Mouse (Mus musculus) mature B cell (primary cell): ENCODE results near the gene Vps53.

Experiments used
- in situ Hi-C: fragments of 300-500 bp; cut with MboI; formaldehyde crosslinking; loops from 2 replicates; pipeline ENCODE4 v1.14.3; 2019

Vps53 gene

DNA sequence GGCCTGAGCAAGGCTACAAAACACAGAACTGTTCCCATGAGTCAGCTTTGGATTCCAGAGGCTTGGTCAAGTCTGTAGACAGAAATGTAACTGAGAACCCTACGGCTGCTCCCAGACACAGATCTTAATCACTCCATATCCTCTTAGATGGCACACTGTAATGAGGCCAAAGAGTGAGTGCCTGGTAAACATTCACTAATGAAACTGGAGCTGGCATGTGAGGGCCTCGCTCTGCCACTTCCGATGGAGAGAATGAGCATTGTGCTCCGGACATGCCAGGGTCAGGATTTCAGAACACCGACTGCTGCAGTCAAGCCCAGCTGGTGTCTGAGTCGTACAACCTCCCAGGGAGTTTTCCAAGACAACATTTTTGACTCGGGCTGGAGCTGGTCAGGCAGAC is 119.5 kb downstream of the Vps53 start:
- in situ Hi-C loops = no loop called here

DNA sequence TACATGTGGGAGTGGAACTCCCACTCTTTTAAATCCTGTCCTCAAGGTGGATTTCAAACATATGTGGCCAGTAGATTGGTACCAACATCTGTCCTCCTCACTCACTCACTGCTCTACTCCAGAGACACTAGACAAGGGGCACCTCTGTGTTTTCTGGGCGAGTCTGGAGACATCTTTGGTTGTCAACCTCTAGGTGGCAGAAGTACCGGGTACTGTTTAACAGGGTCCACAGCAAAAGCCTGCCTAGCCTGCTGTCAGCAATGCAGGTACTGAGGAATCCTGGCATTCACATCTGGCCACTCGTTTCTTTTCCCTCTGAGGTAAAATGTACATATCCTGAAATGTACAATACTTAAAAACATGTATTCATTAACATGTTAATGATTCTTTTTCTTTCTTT is 123.0 kb downstream of the Vps53 start:
- in situ Hi-C loops = no loop called here

DNA sequence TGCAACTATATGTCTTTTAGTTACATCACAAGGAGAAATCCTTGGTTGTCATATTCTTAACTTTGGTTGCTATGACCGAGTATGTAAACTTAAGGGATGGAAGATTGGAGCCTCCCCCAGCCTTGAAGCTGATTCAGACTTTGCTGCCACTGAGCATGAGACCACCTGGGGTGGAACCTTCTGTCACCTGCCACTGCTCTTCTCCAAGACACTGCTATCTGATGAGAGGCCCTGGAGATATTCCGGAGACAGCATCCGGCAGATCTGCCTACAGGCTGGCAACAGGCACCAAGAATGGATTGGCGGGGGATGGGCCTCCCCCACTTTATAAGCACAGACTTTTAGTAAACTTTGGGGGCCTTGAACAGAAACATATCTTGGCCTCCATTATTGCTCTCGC is 127.0 kb downstream of the Vps53 start:
- in situ Hi-C loops = no loop called here

DNA sequence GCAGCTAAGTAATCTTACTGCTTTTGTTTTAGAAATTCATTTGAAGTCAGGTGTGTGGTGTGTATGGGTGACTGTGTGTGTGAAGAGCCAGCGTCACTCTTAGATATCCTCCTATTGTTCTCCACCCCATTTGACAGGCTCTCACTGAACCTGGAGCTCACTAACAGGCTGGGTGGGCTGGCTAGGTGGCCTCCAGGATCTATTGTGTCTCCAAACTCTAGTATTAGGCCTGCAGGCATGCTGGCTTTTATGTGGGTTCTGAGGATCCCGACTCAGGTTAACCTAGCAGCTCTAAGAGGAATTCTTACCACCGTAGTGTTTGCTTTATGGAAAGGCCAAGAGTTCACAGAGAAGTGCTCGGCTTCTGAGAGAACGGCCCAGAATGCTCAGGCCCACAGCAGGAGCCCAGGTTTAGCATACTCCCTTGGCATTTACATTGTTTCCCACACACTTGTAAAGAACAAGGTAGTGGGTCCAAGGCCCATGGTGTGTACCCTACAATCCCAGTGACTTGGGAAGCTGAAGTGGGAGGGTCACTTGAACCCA is 128.4 kb downstream of the Vps53 start:
- in situ Hi-C loops = no loop called here

DNA sequence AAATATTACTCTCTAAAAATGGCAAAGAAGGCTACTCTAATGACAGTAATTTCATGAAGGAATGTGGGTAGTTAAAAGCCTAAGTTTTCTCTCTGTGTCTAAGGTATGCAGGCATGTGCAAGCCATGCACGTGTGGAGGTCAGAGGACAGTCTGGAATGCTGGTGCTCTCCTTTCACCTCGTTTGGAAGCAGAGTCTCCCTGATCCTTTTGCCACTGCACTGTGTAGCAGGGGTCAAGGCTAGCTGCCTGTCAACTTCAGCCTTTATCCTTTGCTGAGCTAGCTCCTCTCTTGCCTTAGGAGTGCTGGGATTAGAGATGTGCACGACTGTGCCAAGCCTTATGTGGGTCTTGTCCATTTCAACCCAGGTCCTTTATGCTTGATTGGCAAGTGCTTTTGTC is 128.9 kb downstream of the Vps53 start:
- in situ Hi-C loops = no loop called here

DNA sequence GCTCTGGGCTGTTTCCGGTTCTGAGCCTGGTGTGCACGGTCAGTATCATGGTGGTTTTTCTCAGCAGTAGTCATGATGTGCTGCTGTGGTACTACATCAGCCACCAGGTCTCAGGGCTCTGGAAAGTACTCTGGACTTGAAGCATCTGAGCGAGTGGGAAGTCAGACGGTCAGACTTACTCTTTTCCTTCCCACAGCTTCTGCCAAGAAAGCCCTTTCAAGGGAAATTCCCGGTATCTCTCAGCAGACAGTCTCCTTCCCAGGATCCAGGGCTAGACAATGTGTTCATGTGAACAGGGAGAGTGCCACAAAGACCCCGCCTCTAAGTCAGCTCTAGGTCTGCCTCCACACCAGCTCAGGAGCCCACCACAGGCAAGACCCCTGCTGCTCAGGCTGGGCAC is 134.1 kb downstream of the Vps53 start:
- in situ Hi-C loops = no loop called here

DNA sequence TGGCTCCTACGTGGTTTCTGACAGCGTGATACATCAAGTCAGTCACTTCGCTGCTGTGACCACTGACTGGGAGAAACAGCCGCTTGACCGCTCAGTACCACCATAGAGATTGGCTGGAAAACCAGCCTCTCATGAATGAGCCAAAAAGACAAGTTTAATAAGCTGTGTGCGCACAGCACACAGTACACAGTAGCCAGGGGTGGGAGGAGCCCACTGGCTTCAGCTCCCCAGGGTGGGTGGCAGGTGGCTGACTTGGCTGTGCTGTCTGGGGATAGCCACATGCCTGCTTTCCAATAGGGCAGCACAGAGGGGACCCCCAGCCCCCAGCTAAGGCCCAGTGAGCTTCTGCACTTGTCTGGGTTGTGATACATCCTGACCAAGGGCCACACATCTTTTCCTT is 135.0 kb downstream of the Vps53 start:
- in situ Hi-C loops = no loop called here

DNA sequence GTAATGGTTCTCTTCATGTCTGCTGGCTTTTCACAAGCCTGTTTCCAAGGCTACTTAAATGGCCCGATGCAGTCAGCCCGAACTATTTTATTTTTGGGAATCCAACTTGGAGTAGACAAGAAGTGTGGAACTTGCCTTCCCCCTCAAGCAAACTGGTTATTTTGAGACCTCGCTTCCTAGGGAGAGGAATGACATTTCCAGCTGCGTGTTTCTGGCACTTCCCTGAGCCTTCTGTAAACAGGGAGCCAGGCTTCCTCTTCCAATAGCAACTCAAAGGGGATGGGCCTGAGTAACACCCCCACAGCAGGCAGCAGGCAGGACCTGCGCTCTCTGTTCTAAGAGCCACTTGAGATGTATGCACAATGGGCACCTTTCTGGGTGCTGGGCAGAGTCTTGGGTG is 136.6 kb downstream of the Vps53 start:
- in situ Hi-C loops = no loop called here

DNA sequence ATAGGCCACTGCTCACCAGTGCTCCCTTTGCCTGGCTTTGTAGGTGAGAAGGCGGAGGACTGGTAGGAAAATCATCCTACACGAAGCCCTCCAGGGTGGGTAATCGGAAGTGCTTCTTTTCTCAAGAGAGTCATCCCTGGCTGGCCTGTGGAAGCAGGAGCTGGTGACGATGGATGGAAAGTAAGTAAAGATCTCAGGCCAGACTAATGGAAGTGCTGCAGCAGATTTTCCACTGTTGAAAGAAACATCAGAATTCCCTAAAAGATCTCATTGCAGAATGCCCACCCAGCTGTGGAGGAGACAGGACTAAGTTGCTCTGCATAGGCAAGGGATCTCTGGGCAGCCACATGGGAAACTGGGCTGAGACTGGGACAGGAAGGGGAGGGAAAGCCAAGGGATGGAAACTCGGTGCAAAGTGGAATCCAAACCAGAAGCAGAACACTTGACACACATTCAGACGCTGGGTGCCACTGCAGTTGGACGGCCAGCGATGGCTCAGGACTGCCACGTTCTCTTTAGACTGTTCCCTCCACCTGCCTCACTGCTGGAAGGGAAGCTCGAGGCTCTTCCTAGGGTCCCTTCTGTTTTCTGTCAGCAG is 137.3 kb downstream of the Vps53 start:
- in situ Hi-C loops = no loop called here

DNA sequence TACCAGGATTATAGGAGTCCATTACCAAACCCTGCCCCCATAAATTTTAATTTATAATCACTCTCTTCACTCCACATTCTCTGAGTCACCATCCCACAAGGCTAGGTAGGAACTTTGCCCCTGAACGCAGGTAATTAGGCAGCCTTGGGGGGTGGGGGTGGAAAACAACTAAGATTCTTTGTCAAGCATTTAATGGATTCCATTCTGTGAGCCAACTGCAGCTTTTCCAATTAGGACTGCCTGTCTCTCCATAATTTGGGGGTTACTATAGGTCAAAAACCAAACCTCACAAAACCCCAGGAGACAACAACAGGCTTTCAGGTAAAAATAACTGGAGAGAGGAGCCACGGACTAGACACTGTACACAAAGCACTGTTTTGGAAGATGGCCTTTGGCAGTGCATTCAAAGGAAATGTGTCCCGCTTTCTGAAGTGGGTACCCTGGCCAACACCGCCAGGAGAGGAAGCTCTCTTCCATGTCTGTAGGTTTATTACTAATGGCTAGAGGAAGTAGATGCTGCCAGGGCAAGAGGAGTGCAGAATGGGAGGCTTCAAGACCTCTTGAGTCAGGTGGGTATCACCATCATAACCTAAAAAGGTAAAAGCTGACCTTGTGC is 138.6 kb downstream of the Vps53 start:
- in situ Hi-C loops = no loop called here

DNA sequence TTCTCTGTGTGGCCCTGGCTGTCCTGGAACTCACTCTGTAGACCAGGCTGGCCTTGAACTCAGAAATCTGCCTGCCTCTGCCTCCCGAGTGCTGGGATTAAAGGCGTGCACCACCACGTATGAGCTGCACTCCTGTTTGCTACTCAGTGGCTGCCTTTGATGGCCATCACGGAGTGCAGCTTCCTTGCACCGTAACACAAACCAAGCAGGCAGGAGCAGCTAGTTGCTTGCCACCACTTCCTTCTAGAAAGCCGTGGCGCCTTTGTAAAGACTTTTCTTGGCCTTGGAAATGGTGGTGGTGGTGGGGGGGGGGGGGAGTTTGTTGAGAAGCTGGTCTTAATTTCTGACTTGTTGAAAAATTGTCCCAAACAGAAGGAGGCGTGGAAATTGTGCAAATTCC is 139.3 kb downstream of the Vps53 start:
- in situ Hi-C loops = no loop called here

DNA sequence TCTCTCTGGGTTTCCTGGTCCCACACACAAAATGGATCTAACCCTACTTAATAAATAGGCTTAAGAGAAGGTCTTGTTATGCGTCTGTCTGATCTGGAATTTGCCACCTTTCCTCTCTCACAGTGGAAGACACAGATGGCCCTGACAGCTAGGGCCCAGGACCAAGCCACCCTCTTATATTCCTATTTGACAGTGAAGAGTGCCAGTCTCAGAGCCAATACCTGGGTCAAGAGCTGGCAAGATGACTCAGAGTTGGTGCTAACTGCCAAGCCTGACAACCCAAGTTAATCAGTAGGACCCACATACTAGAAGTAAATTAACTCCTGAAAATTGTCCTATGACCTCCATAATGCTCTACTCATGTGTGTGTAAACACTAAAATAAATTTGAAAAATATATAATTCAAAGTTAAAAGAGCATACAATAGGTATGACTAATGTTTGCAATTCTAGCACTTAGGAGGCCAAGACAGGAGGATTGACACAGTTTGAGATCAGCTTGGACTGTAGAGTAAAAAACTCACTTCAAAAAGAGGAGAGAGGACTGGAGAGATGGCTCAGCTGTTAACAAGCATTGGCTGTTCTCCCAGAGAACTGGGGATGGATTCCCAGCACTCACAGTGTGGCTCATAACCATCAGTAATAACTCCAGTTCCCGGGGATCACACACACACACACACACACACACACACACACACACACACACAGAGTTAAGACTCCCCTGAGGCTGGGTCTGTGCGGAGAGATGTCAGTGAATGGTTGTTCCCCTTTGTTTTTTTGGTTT is 140.0 kb downstream of the Vps53 start:
- in situ Hi-C loops = no loop called here

DNA sequence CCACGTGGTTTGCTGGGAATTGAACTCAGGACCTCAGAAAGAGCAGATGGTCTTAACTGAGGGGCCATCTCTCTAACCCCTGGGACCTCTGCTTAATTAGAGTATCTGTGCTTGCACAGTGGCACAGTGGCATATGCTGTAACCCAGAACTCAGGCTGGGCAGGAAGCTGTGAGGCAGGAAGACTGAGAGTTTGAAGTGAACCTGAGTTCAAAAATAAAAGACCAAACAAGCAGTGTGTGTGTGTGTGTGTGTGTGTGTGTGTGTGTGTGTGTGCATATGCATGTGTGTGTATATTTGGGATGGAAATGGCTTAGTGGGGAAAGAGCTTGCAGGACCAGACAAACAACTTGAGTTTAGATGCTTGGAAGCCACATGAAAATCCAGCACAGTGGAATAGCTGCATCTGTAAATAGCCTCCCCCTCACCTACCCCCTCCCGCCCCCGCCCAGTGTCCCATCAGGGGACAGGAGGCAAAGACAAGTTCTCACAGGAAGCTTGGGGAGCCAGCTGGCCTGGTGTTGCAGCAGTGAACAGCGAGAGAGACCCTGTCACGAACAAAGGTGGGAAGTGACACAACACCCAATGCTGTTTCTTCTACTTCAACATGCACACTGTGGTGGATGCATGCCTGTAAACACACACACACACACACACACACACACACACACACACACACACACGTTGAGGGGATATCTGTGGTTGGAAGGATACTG is 141.7 kb downstream of the Vps53 start:
- in situ Hi-C loops = no loop called here

DNA sequence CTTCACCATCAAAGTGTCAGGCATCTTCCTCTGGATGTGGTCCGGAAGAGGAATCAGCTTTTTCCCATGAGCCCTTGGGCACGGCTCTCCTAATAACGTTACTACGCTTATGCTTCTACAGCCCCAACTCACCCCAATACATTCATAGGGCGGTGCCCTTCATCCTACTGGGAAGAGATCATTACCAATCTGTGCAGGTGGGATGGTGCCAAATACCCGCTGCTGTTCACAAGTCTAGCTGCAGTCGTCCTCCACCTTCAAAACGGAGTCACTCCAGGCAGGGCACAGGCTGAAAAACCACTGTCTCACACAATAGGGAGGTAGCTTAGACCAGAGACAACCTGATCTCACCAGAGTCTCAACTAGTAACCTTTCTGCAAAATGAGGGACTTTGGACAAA is 144.3 kb downstream of the Vps53 start:
- in situ Hi-C loops = no loop called here

DNA sequence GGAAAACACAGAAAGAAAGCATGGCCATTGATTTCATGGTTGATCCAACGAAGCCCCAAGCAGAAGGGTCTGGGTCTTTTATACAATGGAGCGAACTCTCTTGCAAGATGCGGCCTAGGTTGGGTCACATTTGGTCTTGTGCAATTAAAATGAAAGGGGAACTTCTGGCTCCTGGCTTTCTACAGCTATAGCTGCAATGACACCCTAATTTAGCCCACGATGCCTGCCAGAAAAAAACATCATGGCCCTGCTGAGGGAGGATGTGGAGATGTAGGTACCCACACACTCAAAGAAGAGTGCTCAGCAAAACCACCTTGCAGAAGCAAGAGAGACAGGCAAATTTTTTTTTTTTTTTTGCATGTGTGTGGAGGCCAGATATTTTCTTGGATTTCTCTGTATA is 145.6 kb downstream of the Vps53 start:
- in situ Hi-C loops = no loop called here

DNA sequence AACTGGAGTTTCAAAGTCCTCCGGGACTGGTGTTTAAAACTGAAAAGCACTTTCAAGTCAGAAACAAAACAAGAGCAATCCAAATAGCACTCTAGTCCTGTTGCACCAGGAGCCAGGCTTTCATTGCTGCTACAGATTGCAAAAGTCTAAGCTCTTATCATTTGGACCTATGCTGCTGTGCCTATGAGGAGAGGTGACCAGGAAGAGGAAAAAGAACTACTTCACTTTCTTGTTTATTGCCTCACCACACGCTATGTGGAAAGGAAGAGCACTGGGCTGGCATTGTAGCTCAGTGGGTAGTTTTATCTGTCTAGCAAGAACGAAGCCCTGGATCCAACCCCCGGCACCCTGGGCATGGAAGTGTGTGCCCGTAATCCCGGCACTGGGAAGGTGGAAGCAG is 146.1 kb downstream of the Vps53 start:
- in situ Hi-C loops = no loop called here

DNA sequence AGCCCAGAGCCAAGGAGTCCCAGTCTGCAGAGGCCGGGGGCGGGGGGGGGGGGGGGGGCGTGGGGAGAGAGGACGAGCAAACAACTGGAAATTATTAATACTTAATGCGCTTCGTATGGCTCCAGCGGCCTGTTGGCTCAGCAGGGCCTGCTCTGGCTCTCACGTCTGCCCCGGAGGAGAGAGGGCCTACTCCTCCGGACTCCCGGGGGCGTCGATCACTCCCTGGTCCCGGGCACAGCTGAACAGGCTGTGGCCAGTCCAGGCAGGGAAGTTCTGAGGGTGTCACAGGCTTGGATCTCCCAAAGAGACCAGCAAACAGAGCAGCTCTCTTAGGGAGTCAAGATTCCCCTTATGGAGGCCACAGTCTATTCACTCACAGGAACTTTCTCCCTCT is 151.4 kb downstream of the Vps53 start:
- in situ Hi-C loops = no loop called here

DNA sequence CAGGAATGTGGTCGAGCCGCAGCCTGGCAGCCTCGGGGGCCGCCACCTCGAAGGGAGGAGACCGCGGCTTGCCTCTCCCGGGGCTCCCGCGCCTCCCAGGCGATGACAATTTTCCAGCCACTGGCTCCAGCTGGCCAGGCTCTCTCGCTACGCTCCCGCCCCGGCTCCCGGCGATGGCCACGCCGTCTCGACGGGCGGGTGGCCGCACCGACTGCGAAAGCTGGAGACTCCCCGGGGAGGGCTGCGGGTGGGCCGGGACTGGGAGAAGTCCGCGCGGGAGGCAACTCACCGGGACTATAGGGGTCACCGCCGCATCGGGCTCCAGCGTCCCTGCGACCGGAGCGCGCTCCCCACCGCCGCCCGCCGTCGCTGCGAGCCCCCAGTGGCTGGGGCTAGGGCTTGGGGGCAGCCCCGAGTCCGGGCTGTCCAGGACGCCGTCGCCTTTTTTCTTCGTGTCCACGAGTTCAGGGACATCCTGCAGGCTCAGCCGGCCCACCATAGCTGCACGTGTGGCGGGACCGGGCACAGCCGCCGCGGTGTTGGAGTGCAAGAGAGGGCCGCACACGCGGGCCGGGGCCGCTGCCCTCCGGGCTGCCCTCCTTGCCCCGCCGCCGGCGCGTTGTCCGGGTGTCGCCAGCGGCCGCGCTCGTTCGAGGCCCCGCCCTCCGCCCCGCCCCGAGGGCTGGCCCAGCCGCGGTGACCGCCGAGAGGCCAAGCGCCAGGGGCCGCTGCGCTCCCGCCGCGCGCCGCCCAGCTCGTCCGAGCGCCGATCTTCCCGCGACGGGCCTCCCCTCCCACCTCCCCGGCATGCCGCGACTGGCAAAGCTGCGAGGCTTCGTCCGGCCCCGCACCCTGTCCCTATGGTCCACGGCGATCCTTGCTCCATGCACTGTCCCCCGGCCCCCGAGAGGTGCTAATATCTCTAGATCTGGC is 152.0 kb downstream of the Vps53 start, which contains the start of gene Rflnb:
Rflnb (minus strand) TSS at position 644 of the 933 bp plus-strand sequence.
- in situ Hi-C loops = no loop called here

DNA sequence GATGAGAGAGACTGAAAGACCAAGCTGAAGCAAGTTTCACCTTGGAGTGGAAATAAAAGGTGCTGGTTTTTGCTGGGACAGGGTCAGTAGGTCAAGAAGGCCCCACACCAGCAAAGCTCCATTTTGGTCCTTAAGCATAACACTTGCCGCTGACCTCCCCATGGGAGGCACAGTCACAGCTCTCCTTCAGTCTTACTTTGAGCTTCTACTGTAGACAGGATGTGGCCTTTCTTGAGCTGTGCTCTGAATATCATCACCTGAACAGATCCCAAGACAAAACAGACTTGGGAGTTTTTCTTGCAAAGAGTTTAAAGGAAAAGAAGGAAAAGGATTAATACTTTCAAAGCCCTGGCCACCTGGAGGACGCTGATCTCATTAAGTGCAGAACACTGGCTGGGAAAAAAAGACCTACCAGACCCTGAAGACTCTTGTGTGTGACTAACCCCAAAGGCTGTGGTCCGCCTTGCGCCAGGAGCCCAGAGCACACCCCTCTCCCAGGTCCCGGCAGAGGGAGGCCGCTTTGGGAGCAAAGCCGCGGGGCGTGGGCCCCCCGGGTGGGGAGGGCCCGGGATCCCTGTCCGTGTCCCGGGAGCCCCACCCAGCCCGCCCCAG is 152.8 kb downstream of the Vps53 start:
- in situ Hi-C loops = no loop called here

DNA sequence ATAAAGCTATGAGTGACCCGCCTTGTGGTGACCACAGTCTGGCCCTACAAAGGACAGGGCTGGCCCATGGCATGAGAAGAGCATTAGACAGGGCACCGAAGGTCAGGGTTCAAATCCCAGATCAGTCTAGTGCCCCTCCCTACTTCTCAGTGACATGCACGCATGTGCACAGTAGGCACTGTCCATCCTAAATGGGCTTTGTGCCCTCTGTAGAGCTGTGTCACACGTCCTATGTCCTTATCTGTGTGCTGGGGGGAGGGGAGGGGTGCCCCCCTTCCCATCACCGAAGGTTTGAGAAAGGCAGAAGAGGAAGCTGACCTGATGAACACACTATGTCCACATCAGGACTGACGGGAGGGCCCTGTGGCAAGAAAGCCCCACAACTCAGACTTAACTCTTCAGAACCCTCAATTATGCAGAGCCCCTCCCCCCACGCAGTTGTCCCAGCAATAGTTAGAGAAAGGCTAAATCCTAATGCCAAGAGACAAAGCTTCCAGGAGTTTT is 154.3 kb downstream of the Vps53 start:
- in situ Hi-C loops = no loop called here

DNA sequence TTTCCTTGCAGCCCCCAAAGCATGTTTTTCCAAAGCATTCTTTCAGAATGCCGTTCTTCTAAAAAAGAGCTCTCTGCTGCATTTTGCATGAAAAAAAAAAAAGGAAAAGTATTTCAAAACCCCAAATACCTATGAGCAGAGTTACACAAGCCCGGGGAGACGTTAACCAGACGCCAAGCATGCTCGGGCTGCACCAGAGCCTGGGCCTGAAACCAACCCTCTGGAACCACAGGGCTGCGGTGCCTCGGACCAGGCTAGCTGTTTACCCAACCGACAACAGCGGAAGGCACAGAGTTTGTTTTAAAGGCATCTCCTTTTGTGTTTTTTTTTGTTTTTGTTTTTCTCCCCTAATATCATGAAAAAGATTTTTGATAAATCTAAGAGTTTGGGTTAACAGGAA is 158.5 kb downstream of the Vps53 start:
- in situ Hi-C loops = no loop called here
